Mouse (Mus musculus): Measurements from ENCODE around the gene Tmem186.

The Tmem186 gene

GRCm38 (mm10) chr16:8637217-8638051 is at the start of gene Tmem186, which contains the start of gene Pmm2:
TSS of gene Tmem186 (minus strand) at chr16:8637712.
TSS of gene Pmm2 (plus strand) at chr16:8637674.
- peak; percentile 80 for DNase-seq (ENCODE audit: low read depth, low spot score)

GRCm38 (mm10) chr16:8686871-8687535 is 49.5 kb upstream of the Tmem186 start:
- DNase-seq (ENCODE audit: low read depth, low spot score): no peak

- peak; percentile 60 for DNase-seq (ENCODE audit: low read depth, low spot score)
These were observed 48.8 kb upstream of the Tmem186 start for GRCm38 (mm10) chr16:8686121-8686870.

- DNase-seq (ENCODE audit: low read depth, low spot score): no peak
These were observed 47.6 kb upstream of the Tmem186 start for GRCm38 (mm10) chr16:8685087-8685486.

GRCm38 (mm10) chr16:8680470-8680869 is 43.0 kb upstream of the Tmem186 start, which contains the start of gene Gm5767:
TSS of gene Gm5767 (plus strand) at chr16:8680770.
- no peak for DNase-seq (ENCODE audit: low read depth, low spot score)

- no peak for DNase-seq (ENCODE audit: low read depth, low spot score)
These were observed 42.3 kb upstream of the Tmem186 start for GRCm38 (mm10) chr16:8679780-8680179.

- DNase-seq (ENCODE audit: low read depth, low spot score): no peak
These were observed 41.2 kb upstream of the Tmem186 start for GRCm38 (mm10) chr16:8678676-8679075.

GRCm38 (mm10) chr16:8678035-8678434 is 40.5 kb upstream of the Tmem186 start:
- DNase-seq (ENCODE audit: low read depth, low spot score): no peak

GRCm38 (mm10) chr16:8676800-8677199 is 39.3 kb upstream of the Tmem186 start:
- peak; percentile 42 for DNase-seq (ENCODE audit: low read depth, low spot score)

- no peak for DNase-seq (ENCODE audit: low read depth, low spot score)
These were observed 38.7 kb upstream of the Tmem186 start for GRCm38 (mm10) chr16:8676228-8676627.

- DNase-seq (ENCODE audit: low read depth, low spot score): no peak
These were observed 38.0 kb upstream of the Tmem186 start for GRCm38 (mm10) chr16:8675559-8675958.

- peak; percentile 58 for DNase-seq (ENCODE audit: low read depth, low spot score)
These were observed 36.7 kb upstream of the Tmem186 start for GRCm38 (mm10) chr16:8674165-8674564.

- no peak for DNase-seq (ENCODE audit: low read depth, low spot score)
These were observed 35.8 kb upstream of the Tmem186 start for GRCm38 (mm10) chr16:8673343-8673742.

GRCm38 (mm10) chr16:8672811-8673210 is 35.3 kb upstream of the Tmem186 start:
- no peak for DNase-seq (ENCODE audit: low read depth, low spot score)

- DNase-seq (ENCODE audit: low read depth, low spot score): no peak
These were observed 34.8 kb upstream of the Tmem186 start for GRCm38 (mm10) chr16:8672350-8672687.

- peak; percentile 75 for DNase-seq (ENCODE audit: low read depth, low spot score)
These were observed 34.2 kb upstream of the Tmem186 start, which contains the start of gene Carhsp1 for GRCm38 (mm10) chr16:8671551-8672349. TSS of gene Carhsp1 (minus strand) at chr16:8672155.

- no peak for DNase-seq (ENCODE audit: low read depth, low spot score)
These were observed 32.8 kb upstream of the Tmem186 start for GRCm38 (mm10) chr16:8670041-8671035.

- no peak for DNase-seq (ENCODE audit: low read depth, low spot score)
These were observed 31.9 kb upstream of the Tmem186 start for GRCm38 (mm10) chr16:8669432-8669831.

- DNase-seq (ENCODE audit: low read depth, low spot score): no peak
These were observed 30.9 kb upstream of the Tmem186 start for GRCm38 (mm10) chr16:8668386-8668785.

- no peak for DNase-seq (ENCODE audit: low read depth, low spot score)
These were observed 30.3 kb upstream of the Tmem186 start for GRCm38 (mm10) chr16:8667814-8668213.
